33 mouse cellular contexts compared by ENCODE assay signal in the genomic region with DNA sequence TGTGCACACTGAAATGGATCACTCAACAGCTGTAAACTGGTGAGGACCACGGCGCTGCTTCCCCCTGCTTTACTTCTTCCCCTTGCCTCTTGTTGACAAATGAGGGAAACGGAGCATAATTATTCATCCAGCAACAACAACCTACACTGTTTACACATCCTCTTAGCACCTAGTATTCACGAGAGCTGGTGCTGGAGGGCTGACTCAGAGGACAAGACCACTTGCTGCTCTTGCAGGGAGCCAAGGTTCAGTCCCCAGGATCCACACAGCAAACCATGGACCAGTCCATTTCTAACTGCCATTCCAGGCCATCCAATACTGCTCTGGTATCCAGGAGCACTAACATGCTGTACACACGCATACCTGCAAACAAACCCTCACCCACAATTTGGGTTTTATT. TPM values are rescaled to one million over a fixed set of nuclear protein-coding genes. Genes with fewer than 3 reads are reported as not detected.
A peak's percentile ranks its signal among the peaks of the same experiment; 100 is the strongest.
DNase-seq lines count a peak whose midpoint lies in the region; ATAC-seq and TF ChIP-seq lines count a peak whose summit lies in the region.
"Had no signal": no experiment of that assay in that cellular context is flagged by ENCODE, and none has a peak within 500 bp of the region (broad histone marks: within the 10 kb centered on the region; RNA-seq: fewer than 3 reads in every experiment).

No protein-coding gene starts in this region.

- DNase-seq in lung, postnatal 0 days (ENCODE audit: low spot score) = no peak
- DNase-seq in lung, postnatal 4 days = no peak
- DNase-seq in G1E (ENCODE audit: low spot score) = no peak
- DNase-seq in splenic B cell, adult 2 months (ENCODE audit: low read depth, low spot score) = peak; percentile 18
- DNase-seq in layer of hippocampus, adult 9-11 months = no peak
- DNase-seq: adrenal gland, postnatal 25 days; cerebellum, adult 2 months; cerebellum, postnatal 14 days; forebrain, postnatal 0 days; gastrocnemius, postnatal 10 days; heart, adult 11 months; heart, postnatal 36 days; kidney, adult 8-10 months; kidney, postnatal 4 days; layer of hippocampus, postnatal 36 days; left cerebral cortex, postnatal 4 days; lung, postnatal 36 days; thymus, postnatal 14 days had no signal

- TF ChIP-seq CTCF in lung, postnatal 0 days (IDR thresholded peaks at IDR 0.05) = no peak
- TF ChIP-seq CTCF in G1E (IDR thresholded peaks at IDR 0.05; ENCODE audit: low read depth, low read length) = no peak

- H3K27me3 ChIP-seq in heart, embryonic 15.5 days = no peaks in the 10 kb centered on the region
- H3K27me3 ChIP-seq in heart, embryonic 11.5 days (ENCODE audit: control insufficient read depth, insufficient read depth, low read length) = no peaks in the 10 kb centered on the region
- no peaks in the 10 kb centered on the region for H3K27me3 ChIP-seq in lung, postnatal 0 days (replicated peaks; ENCODE audit: insufficient read depth, low read length)
- no peaks in the 10 kb centered on the region for H3K27me3 ChIP-seq in G1E (ENCODE audit: insufficient read depth, low read length)
- no peaks in the 10 kb centered on the region for H3K27me3 ChIP-seq in splenic B cell, adult 2 months (ENCODE audit: control insufficient read depth, insufficient read depth, low read length, poor library complexity, severe bottlenecking)
- H3K27me3 ChIP-seq: embryonic facial prominence, embryonic 15.5 days; forebrain, embryonic 12.5 days; heart, embryonic 12.5 days; hindbrain, embryonic 12.5 days; liver, embryonic 15.5 days; lung, embryonic 15.5 days; neural tube, embryonic 12.5 days; stomach, embryonic 15.5 days had no signal

- 69% methylated on average over 5 of the region's 5 CpGs for WGBS in heart, embryonic 15.5 days
- WGBS in heart, embryonic 11.5 days (ENCODE audit: insufficient replicate concordance) = 69% methylated on average over 5 of the region's 5 CpGs
- 44% methylated on average over 5 of the region's 5 CpGs for WGBS in lung, postnatal 0 days

- peaks cover 52% of the 10 kb centered on the region for H3K4me1 ChIP-seq in heart, embryonic 15.5 days (replicated peaks)
- H3K4me1 ChIP-seq in heart, embryonic 11.5 days (ENCODE audit: control insufficient read depth, insufficient read depth, low read length) = peaks cover 39% of the 10 kb centered on the region
- H3K4me1 ChIP-seq in lung, postnatal 0 days (ENCODE audit: insufficient read depth, low read depth, low read length) = peaks cover 15% of the 10 kb centered on the region
- peaks cover 80% of the 10 kb centered on the region for H3K4me1 ChIP-seq in G1E (ENCODE audit: insufficient read depth, low read depth, low read length)

- TF ChIP-seq EP300 in lung, postnatal 0 days (IDR thresholded peaks at IDR 0.05) = no peak

- peak overlapping the region; percentile 10; the same call in 1 of the 2 replicates for H3K27ac ChIP-seq in heart, embryonic 15.5 days
- H3K27ac ChIP-seq in heart, embryonic 11.5 days (ENCODE audit: low read depth, low read length) = no peak overlapping the region
- no peak overlapping the region for H3K27ac ChIP-seq in lung, postnatal 0 days (ENCODE audit: low read length)
- H3K27ac ChIP-seq: embryonic facial prominence, embryonic 10.5 days; embryonic facial prominence, embryonic 15.5 days; forebrain, embryonic 12.5 days; hindbrain, embryonic 12.5 days; kidney, postnatal 0 days; liver, embryonic 15.5 days; lung, embryonic 15.5 days; midbrain, embryonic 10.5 days; neural tube, embryonic 12.5 days; stomach, embryonic 15.5 days had no signal

- H3K4me3 ChIP-seq in heart, embryonic 15.5 days = no peak overlapping the region
- H3K4me3 ChIP-seq in heart, embryonic 11.5 days (ENCODE audit: low read depth, low read length) = no peak overlapping the region
- H3K4me3 ChIP-seq in lung, postnatal 0 days (ENCODE audit: low read depth, low read length) = no peak overlapping the region
- peak overlapping the region; percentile 46; the same call in 1 of the 2 replicates for H3K4me3 ChIP-seq in G1E (ENCODE audit: low read depth, low read length)
- H3K4me3 ChIP-seq: embryonic facial prominence, embryonic 10.5 days; embryonic facial prominence, embryonic 15.5 days; forebrain, embryonic 12.5 days; heart, embryonic 12.5 days; hindbrain, embryonic 12.5 days; liver, embryonic 15.5 days; lung, embryonic 15.5 days; midbrain, embryonic 10.5 days; myocyte; neural tube, embryonic 12.5 days; stomach, embryonic 15.5 days had no signal

- ATAC-seq in heart, embryonic 15.5 days (replicated peaks; ENCODE audit: insufficient number of reproducible peaks, insufficient read depth, low FRiP score, low read depth) = no peak
- no peak for ATAC-seq in heart, embryonic 11.5 days (replicated peaks; ENCODE audit: insufficient number of reproducible peaks, low FRiP score, low TSS enrichment)
- ATAC-seq in lung, postnatal 0 days = peak; percentile 60
- no peak for ATAC-seq in G1E (ENCODE audit: extremely low read depth, insufficient number of reproducible peaks, low FRiP score, poor library complexity, severe bottlenecking)
- ATAC-seq: forebrain, postnatal 0 days; intestine, embryonic 16.5 days had no signal

- no peaks in the 10 kb centered on the region for H3K36me3 ChIP-seq in heart, embryonic 15.5 days
- H3K36me3 ChIP-seq in heart, embryonic 11.5 days (ENCODE audit: control insufficient read depth, insufficient read depth, low read length) = no peaks in the 10 kb centered on the region
- no peaks in the 10 kb centered on the region for H3K36me3 ChIP-seq in lung, postnatal 0 days (ENCODE audit: insufficient read depth, low read length)
- H3K36me3 ChIP-seq in G1E (replicated peaks) = peaks cover 39% of the 10 kb centered on the region
- peaks cover 2% of the 10 kb centered on the region; the same call in 1 of the 2 replicates for H3K36me3 ChIP-seq in splenic B cell, adult 2 months (ENCODE audit: control insufficient read depth, insufficient read depth, low read length, poor library complexity, severe bottlenecking)
- H3K36me3 ChIP-seq: embryonic facial prominence, embryonic 15.5 days; forebrain, embryonic 12.5 days; heart, embryonic 12.5 days; hindbrain, embryonic 12.5 days; lung, embryonic 15.5 days; neural tube, embryonic 12.5 days; stomach, embryonic 15.5 days had no signal

- no peak overlapping the region for H3K4me2 ChIP-seq in heart, embryonic 15.5 days
- H3K4me2 ChIP-seq in heart, embryonic 11.5 days = no peak overlapping the region
- H3K4me2 ChIP-seq in lung, postnatal 0 days (replicated peaks; ENCODE audit: low read depth, low read length) = no peak overlapping the region
- H3K4me2 ChIP-seq: embryonic facial prominence, embryonic 15.5 days; forebrain, embryonic 12.5 days; heart, embryonic 12.5 days; hindbrain, embryonic 12.5 days; liver, embryonic 15.5 days; lung, embryonic 15.5 days; neural tube, embryonic 12.5 days; stomach, embryonic 15.5 days had no signal

- H3K9ac ChIP-seq in heart, embryonic 15.5 days = no peak overlapping the region
- no peak overlapping the region for H3K9ac ChIP-seq in heart, embryonic 11.5 days (ENCODE audit: low read depth, low read length)
- H3K9ac ChIP-seq in lung, postnatal 0 days (replicated peaks; ENCODE audit: low read depth) = no peak overlapping the region
- H3K9ac ChIP-seq: embryonic facial prominence, embryonic 15.5 days; forebrain, embryonic 12.5 days; forebrain, postnatal 0 days; heart, embryonic 12.5 days; hindbrain, embryonic 12.5 days; liver, embryonic 15.5 days; lung, embryonic 15.5 days; neural tube, embryonic 12.5 days; stomach, embryonic 15.5 days had no signal

- no peaks in the 10 kb centered on the region for H3K9me3 ChIP-seq in heart, embryonic 15.5 days (replicated peaks)
- no peaks in the 10 kb centered on the region for H3K9me3 ChIP-seq in heart, embryonic 11.5 days (replicated peaks; ENCODE audit: control insufficient read depth, low read length)
- no peaks in the 10 kb centered on the region for H3K9me3 ChIP-seq in lung, postnatal 0 days (ENCODE audit: low read length)
- no peaks in the 10 kb centered on the region for H3K9me3 ChIP-seq in G1E (replicated peaks)
- H3K9me3 ChIP-seq: embryonic facial prominence, embryonic 10.5 days; embryonic facial prominence, embryonic 15.5 days; forebrain, embryonic 12.5 days; heart, embryonic 12.5 days; hindbrain, embryonic 12.5 days; liver, embryonic 15.5 days; lung, embryonic 15.5 days; midbrain, embryonic 10.5 days; neural tube, embryonic 12.5 days; stomach, embryonic 15.5 days had no signal

RNA-seq across cellular contexts. Expression of a gene that starts 20.3 kb away (rescaled TPM):
- polyA plus RNA-seq in heart, embryonic 15.5 days (2015; fragmentation: Nextera tagmentation; extraction: Ambion mirVana) = 5.6 and 6.4 TPM in 2 replicates
- 5.9 and 8.4 TPM in 2 replicates for polyA plus RNA-seq in heart, embryonic 11.5 days (2014; fragmentation: Nextera tagmentation; extraction: Ambion mirVana)
- polyA plus RNA-seq in lung, postnatal 0 days (2015; fragmentation: Nextera tagmentation; extraction: Ambion mirVana) = 6.6 and 6.8 TPM in 2 replicates
- total RNA-seq in G1E (2014; fragmentation: Nextera tagmentation) = 90.5 and 90.8 TPM in 2 replicates
- 63.7 and 69.7 TPM in 2 replicates for total RNA-seq in G1E (2017)
- polyA plus RNA-seq in G1E (2012) = 15.7 and 16.7 TPM in 2 replicates

RNA-seq across cellular contexts. Expression of a gene that starts 53.9 kb away (rescaled TPM):
- polyA plus RNA-seq in heart, embryonic 15.5 days (2015; fragmentation: Nextera tagmentation; extraction: Ambion mirVana) = 45.3 and 47.6 TPM in 2 replicates
- polyA plus RNA-seq in heart, embryonic 11.5 days (2014; fragmentation: Nextera tagmentation; extraction: Ambion mirVana) = 46.7 and 51.8 TPM in 2 replicates
- polyA plus RNA-seq in lung, postnatal 0 days (2015; fragmentation: Nextera tagmentation; extraction: Ambion mirVana) = 49.7 and 52.2 TPM in 2 replicates
- total RNA-seq in G1E (2014; fragmentation: Nextera tagmentation) (43.8 and 48.6 TPM in 2 replicates), G1E (2017) (37.9 and 52.2 TPM in 2 replicates)
- 2.8 and 3.5 TPM in 2 replicates for polyA plus RNA-seq in G1E (2012)

RNA-seq across cellular contexts. Expression of a gene that starts 54.0 kb away (rescaled TPM):
- polyA plus RNA-seq in heart, embryonic 15.5 days (2015; fragmentation: Nextera tagmentation; extraction: Ambion mirVana) = 31.2 and 32.9 TPM in 2 replicates
- polyA plus RNA-seq in heart, embryonic 11.5 days (2014; fragmentation: Nextera tagmentation; extraction: Ambion mirVana) = 38.9 and 50.4 TPM in 2 replicates
- polyA plus RNA-seq in lung, postnatal 0 days (2015; fragmentation: Nextera tagmentation; extraction: Ambion mirVana) = 3.8 and 3.9 TPM in 2 replicates
- total RNA-seq in G1E (2014; fragmentation: Nextera tagmentation) (43.3 and 44.0 TPM in 2 replicates), G1E (2017) (35.7 and 43.5 TPM in 2 replicates)
- polyA plus RNA-seq in G1E (2012) = 5.4 and 5.8 TPM in 2 replicates

Comparison
In these comparisons a context has a peak if more than half of its experiments do, and no peak if none do; other contexts are left out.
1. RNA of a gene that starts 53.9 kb away (polyA plus RNA-seq): 49.7 to 52.2 TPM in lung, postnatal 0 days, 45.3 to 47.6 TPM in heart, embryonic 15.5 days and 46.7 to 51.8 TPM in heart, embryonic 11.5 days; 2.8 to 3.5 TPM in G1E; every median in the first group is over 10 times any median in the second.